Mouse (Mus musculus) testis, adult 2 months (tissue): Measurements from ENCODE around the gene Gpn1.

Experiments used
- CTCF ChIP-seq: fragments of 200-500 bp; IDR thresholded peaks from 2 replicates; pipeline ENCODE4 v1.5.1; 2012; ENCODE audit warnings: low read depth, mild to moderate bottlenecking, inconsistent platforms, low read length, moderate library complexity; ENCODE audit not compliant: control insufficient read depth, insufficient read depth, insufficient replicate concordance
- POLR2A ChIP-seq: fragments of 200-500 bp; IDR thresholded peaks from 2 replicates; pipeline ENCODE4 v1.6.1; 2012; ENCODE audit warnings: low read depth, mild to moderate bottlenecking, inconsistent platforms, low read length, moderate library complexity; ENCODE audit not compliant: control insufficient read depth

GRCm38 (mm10) chr5:31535228-31535627 is 40.7 kb downstream of the Gpn1 start:
- TF ChIP-seq POLR2A = no peak
- no peak for TF ChIP-seq CTCF
